Mouse (Mus musculus): ENCODE data around the gene Camta1.

The Camta1 gene

DNA sequence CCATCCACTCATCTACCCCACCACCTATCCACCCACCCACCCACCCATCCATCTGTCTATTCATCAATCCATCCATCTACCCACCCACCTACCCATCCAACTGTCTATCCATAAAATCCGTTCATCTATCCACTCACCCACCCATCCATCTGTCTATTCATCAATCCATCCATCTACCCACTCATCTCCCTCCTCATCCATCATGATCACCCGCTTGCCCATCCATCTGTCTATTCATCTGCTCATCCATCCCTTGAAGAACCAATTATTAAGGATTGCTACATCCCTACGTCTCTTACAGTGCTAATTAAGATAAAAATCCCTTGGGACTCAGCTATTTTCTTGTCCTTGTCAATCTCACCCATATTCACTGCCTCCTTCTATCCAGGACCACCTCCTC, 742.8 kb downstream of the Camta1 start:
- DNase-seq (ENCODE audit: low spot score in 2 of 2), result no peak

DNA sequence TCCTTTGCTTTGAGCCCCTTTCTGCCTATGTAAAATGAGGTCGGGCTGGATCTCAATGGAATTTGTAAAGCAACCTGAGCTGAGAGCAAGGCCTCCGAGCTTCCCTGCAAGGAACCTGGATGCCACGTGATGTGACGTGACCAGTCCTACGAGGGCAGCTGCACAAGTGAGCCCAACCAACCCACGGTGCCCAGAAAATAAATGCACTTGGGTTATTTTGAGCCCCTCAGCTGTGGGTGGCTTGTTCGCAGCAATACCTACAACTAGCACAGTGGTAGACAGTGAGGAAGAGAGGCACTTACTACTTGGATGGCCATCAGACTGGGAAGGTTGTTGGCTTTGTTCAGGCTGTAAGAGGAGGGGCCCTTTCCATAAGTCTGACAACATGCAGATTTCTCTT, 747.1 kb downstream of the Camta1 start:
- no peak for DNase-seq (ENCODE audit: low spot score in 2 of 2)

DNA sequence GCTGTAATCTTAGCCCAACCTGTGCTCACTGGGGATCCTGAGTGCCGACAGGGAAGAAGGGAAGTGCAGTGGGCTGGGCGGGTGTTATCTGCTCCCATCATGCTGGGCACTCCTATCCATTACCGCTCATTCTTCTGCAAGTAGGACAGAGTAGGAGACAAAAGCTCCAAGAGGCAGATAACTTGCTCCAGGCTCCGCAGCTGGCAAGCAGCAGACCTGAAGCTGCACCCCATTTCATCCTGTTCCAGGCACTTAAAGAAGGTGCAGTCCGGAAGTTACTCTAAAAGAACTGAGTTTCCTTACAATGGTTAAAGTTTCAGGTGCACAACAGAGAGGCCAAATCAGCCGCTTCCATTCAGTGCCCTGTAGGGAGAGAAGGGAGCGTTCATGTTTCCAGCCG, 750.5 kb downstream of the Camta1 start:
- no peak for DNase-seq (ENCODE audit: low spot score in 2 of 2)

DNA sequence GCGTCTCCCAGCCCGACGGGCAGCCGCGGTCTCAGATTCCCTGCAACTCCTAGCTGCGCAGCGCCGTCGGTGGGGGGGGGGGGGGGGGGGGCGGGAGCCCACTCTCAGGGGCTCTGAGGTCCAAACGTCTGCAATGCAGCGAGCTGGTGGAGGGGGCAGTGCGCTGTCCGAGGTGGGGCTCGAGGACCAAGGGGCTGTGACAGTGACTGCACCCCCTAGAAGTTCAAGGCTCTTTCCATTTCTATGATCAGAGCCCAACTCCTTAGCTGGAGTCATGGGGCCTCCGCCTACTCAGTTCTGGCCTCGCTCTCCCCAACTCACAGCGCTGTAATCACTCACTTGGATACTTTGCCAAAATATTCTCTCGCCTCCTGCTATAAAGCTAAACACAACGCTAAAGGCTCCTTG, 752.8 kb downstream of the Camta1 start:
- DNase-seq (ENCODE audit: low spot score in 2 of 2), result no peak

DNA sequence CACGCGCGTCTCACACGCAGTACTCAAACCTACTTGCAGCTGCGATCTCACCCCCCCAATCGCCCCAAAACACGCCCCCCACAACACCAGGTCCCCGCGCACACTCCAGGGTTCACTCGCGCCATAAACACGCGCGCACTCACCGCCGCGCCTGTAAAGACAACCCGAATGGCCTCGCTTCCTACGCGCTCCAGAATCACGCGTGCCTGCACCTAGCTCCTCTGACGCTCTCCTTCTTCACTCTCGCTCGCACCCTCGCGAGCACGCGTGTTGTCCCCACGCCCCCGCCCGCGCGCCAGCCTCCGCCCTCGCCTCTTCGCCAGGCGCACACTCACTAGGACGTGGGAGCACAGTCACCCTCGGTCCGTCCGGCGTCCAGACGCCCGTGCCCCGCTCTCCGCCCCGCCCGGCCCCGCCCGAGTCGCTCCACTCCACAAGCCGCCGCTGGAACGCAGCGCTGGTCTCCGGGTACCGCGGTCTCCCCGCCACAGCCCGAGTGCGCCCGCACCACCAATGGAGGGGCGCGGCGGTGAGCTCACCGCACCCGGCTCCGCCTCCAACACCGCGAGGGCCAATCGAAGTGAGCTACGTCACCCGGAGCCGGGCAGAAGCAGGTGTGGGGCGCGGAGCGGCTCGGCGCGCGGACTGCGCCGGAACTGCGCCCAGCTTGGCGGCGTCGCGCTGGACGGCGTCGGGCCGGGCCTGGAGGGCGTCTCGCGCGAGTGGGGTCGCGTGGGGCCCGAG, 753.5 kb downstream of the Camta1 start:
- DNase-seq (ENCODE audit: low spot score in 2 of 2), result peak; percentile 38 to 64

DNA sequence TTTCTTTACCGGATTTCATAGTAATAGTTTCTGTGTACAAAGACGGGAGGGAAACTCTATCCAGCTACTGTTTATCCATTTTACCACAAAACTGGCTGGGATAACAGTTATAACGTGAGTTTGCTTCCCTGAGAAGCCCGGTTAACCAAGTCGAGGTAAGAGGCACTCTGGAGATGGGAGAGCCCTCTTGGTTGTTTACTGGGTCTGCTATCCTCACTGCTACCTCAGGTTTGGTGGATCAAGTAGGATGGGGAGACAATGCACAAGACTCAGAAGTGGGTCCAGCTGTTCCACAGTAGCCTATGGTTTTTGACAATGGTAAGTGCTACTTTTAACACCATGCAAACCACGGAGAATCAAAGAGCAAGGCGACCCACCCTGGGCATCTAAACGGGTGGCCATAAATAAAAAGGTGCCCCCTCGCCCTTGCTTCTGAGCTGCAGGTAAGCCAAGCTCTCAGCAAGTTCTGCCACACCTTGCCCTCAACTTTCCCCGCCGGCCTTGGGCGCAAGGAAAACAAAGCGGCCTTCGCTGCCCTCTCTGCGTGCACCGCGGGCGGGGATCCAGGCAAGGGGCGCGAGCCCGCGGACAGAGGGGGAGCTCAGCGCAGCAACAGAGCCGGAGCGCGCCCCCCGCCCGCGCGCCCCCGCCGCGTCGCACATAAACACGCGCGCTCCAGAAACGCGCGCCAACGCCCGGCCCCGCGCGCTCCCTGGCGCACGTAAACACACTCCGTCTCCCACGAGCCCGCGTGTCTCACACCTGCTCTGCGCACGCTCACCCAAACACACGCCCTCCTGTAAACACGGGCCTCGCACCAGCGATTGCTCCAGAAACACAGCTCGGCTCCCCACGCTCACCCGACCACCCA, 754.3 kb downstream of the Camta1 start:
- DNase-seq (ENCODE audit: low spot score in 2 of 2), result no peak

DNA sequence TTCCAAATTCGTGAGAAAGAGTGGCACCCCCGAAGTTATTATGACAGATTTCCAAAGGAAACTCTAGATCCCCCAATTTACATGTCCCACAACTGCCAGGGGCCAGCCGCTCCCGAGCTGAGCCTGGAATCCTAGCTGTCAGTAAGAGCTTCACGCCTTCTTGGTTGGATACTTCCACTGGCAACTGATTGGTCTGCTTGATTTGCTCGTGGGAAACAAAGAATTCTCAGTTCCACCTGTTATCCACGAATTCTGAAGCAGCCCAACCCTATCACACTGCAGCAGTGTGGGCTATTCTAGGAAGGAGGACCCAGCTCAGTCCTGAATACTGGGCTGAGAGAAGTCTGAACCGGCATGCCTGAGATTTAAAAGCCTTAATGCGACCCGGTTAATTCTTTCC, 755.2 kb downstream of the Camta1 start:
- no peak for DNase-seq (ENCODE audit: low spot score in 2 of 2)

DNA sequence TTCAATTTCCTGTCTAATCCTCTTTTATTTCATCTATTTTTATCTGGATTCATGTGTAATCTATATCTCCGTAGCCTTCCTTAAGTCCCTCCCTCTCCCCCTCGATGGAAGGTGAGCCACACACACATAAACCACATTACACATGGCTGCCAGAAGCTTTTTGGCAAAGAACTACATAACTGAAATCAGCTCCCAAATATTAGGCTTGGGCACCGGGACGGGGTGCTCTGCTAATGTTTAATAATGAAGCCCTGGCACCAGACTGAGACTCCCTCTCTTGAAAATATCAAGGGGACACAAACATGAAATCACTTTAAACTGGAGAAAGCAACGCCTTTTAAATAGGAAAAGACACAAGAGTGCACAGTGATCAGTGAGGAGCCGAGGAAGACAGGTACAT, 755.8 kb downstream of the Camta1 start:
- DNase-seq (ENCODE audit: low spot score in 2 of 2), result no peak

DNA sequence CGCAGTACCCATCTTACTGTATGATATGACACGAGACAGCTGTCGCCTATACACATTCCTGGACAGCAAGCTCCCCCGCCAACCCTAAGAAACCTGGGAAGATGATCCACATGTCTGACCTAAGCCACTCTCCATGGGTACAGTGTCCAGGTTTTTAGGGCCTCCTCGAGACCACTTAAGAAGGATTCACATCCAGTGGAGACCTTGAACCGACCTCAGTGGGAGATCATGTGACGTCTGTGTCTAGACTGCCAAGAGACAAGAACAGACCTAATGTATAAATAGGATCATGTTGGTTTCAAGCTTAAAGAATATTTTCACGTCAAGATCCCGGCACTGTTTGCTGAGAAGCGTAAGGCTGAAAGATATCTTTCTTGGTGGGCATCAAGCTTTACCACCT, 757.5 kb downstream of the Camta1 start:
- no peak for DNase-seq (ENCODE audit: low spot score in 2 of 2)

DNA sequence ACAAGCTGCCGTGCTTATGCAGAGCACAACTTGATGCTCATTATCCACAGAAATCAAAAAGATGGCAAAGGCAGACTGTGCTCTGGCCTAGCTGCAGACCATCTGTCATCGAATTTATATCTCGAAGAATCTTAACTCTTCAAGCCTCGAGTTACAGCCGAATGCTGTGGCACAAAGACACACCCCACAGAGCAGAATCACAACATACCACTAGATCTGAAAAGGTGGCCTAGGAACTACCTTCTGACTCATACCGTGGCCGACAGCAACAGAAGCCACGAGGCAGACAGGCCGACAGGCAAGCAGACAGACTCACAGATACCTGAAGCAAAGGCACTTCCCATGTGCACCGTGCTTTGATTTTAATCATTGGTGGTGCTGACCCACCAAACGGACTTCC, 758.0 kb downstream of the Camta1 start:
- no peak for DNase-seq (ENCODE audit: low spot score in 2 of 2)

DNA sequence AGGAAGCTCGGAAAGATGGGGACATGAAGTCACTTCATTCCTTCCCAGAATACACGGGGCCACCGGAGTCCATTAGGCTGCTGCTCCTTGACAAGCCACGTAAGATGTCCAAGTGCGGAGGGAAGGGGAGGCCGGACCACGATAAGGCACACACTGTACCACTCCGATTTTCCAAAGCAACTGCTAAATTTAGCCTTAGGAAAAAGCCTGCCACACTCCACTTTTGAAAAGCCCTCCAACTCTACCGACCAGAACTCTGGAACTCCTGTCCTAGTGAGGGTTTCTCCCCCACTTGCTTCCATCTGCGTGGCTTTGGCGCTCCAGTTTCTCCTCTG, 764.6 kb downstream of the Camta1 start:
- no peak for DNase-seq (ENCODE audit: low spot score in 2 of 2)

DNA sequence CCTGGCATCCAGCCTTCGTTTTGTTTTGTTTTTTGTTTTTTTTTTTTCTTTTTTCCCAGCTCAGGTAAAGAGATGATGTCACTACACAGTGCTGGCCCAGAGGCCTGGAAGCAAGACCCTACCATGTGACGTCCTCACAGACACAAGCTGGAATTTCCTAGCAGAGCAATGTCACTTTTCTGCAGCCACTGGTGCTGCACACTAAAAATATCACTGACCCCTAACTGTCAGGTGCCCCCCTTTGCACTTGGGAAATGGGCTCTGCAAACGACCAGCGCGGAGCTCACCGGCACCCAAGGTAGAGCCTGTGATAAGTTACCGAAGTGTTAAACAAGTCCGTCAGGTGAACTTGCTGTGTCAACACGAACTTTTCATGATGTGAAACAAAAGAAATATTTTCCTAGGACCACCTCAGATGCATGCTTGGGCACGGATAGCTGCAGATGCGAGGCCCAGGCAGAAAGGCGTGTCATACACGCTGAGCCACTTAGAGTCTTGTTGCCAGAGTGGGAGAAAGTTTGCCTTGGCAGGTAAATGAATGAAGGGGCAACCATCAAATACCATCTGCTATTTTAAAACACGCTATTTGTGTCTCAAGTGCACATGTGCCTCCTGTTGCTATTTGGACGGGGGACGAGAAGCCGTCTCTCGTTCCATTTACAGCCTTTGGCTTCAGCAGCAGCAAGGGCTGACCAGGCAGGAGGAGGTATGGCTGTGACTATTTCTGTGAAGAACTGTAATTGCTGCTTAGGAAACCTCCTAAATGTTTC, 765.2 kb downstream of the Camta1 start:
- DNase-seq (ENCODE audit: low spot score in 2 of 2), result no peak

DNA sequence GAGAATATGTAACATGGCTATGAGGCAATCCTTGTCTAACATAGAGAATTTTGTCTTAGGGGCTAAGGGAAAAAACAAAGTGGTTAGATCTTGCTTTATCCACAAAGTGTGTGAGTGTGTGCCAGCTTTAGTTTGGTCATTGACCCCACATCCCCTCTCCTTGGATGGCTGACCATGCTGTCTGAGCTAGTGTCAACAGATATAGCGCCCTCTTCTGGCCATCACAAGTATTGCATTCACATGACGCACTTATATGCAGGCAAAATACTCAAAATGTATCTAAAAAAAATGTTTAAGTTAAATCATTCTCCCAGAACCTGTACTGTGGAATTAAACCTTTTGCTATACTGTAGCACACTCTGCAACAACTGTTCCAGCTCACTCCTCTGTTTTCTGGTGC, 766.5 kb downstream of the Camta1 start:
- peak; percentile 5 to 10 for DNase-seq (ENCODE audit: low spot score in 2 of 2)

DNA sequence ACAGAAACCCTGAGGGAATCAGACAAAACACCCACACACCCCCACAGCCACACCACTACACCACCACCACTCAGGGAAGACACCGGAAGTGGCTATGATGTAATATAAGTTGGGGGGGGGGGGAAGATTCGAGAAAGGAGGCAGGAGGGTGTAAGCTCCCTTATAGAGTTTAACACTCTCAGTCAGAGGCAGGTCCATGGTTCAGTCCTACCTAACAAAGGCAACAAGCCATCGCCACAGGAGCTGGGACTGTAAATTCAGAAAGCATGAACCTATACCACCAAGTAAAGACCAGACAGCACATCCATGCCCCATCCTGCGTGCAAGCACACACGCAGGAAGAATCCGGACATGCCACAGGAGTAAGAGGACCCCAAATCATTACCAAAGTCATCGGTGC, 772.4 kb downstream of the Camta1 start, which contains the start of gene Gm13090:
Gene Gm13090 (plus strand): TSS at position 301 of the 400 bp plus-strand sequence.
- DNase-seq (ENCODE audit: low spot score in 2 of 2), result no peak

DNA sequence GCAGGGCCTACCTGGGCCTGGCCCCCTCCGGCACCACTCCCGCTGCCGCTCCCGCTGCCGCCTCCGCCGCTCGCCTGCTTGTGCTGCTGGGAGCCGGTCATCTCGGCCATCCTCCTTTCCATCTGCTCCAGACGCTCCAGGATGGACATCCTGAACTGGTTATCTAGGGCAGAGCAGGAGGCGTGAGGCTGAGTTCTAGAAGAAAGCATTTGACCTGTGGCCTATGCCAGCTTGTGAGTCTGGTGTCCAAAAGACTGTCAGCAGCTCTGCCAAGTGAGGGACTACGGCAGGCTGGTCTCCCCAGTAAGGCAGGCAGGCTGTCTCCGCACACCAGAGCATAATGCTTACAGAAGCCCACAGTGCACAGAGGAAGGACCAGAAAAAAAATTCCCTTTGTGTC, 772.9 kb downstream of the Camta1 start:
- DNase-seq (ENCODE audit: low spot score in 2 of 2), result no peak

DNA sequence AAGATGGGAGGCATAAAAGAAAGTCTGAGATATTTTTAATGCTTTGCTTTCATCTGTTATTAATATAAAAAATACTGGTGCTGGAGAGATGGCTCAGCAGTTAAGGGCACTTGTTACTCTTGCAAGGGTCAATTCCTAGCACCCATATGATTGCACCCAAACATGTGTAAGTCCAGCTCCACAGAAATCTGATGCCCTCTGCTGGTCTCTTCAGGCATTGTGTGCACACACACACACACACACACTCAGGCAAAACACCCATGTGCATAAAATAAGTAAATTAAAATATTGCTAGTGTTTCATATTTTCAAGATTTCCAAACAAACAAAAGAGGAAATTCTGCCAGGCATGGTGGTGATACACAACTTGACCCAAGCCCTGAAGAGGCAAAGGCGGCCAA, 774.3 kb downstream of the Camta1 start:
- DNase-seq (ENCODE audit: low spot score in 2 of 2), result no peak

DNA sequence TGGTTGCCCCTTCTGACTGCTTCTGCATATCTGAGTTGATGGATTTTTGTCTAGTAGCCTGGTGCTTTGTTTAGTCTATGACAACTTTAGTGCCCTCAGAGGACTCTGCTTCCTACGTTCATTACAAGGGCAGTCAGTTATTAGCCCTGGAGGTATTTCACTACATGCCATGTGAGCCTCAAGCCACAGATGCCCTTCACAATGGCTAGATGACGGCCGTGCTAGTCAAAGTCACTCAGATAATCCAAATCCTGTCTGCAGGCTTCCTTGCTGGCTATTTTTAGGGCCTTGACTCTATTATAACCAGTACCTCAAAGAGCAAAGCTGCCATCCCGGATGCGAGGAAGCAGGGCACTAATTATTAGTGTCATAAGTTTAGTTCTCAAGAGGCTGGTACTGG, 778.6 kb downstream of the Camta1 start:
- no peak for DNase-seq (ENCODE audit: low spot score in 2 of 2)

DNA sequence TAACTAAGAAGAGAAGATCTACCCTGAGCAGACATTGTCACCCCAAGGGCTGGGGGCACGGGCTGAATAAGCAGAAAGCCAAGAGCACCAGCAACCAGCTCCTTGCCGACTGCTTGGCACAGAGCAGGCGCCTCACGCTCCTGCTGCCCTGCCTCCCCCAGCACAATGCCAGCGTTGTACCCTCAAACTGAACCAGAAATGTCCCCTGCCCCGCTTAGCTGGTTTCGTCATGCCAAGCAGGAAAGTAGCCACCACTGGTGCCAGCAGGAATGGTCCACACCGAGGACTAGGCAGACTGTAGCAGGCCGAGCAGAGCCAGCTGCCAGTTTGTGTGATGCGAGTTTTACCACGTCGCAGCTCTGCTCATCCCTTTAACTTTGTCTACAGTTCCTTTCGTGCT, 779.7 kb downstream of the Camta1 start:
- DNase-seq (ENCODE audit: low spot score in 2 of 2), result no peak

DNA sequence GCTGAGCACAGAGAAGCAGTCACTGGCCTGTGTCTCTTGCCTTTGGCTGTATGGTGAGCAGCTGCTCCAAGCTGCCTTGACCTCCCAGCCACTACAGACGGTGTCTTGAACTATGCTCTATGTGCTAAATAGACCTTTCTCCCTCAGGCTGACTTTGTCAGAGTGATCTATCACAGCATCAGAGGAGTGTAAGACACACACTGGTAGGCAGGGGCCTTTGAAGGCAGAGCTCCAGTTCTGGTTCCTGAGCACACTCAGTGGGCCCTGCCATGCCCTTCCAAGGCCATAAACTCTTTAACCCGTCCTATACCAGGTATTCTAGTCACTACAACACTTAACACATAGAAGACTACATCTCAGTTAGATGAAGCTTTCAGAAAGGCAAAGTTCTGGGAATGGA, 780.3 kb downstream of the Camta1 start:
- no peak for DNase-seq (ENCODE audit: low spot score in 2 of 2)

DNA sequence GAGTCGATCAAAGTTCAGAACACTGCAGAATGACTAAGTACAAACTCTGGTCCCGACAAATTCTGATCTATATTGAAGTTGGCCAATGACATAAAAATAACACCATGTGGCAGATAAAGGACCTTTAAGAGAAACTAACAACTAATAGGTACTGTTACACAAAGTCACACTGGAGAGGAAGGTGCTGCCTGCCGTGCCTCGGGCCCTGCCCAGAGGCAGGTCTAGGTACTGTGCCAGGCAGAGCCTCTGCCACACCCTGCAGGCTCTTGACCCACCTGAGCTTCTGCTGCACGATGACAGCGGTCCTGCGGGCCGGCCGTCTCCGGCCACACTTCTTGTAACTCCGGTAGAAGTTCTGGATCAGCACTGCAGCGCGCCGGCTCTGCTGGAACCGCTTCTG, 786.9 kb downstream of the Camta1 start:
- DNase-seq (ENCODE audit: low spot score in 2 of 2), result no peak

DNA sequence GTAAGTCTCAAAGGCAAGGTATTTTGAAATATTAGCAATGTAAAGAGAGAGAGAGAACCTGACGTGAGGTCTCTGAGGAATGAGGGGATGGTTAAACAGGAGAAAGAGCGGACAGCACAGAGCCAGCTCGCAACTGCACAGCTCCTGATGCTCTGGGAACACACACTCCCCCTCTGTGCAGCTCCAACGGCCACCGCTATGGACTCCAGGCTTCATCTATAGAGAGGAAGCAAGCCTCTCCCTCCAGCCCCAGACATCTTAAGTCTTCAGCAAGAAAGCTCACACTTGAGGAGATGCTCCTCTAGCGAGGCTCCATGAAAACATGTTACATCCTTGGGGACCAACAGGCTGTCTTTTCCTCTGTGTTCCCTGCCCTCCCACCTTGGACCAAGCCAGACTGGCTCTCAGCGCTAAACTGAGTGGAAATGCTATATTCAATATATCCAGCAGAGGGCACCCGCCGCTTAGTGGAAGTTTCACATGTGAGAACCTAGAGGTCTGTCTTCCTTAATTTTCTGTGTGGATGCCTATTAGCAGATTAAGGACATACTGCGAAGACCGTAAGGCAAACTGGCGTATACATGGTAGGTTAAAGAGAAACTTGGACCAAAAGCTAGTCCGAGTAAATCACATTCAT, 788.5 kb downstream of the Camta1 start:
- peak; percentile 42 to 58 for DNase-seq (ENCODE audit: low spot score in 2 of 2)

DNA sequence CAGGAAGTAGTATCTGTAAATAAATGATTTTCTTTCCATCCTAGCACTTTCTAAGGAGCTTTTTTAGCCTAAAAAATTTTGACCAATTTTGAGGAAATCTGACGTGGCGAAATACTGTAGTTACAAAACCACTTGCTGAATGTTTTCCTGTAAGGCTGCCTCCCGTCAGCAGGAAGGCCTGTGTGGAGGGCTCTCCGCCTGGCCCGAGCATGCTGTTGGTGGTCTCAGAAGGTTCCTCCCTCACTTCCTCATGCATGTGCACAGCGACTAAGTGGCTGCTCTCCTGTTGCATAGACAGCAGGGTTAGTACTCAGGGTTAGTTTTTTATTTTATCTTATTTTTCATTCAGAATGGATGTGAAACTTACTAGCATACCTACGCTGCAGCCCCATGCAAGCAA, 790.7 kb downstream of the Camta1 start:
- no peak for DNase-seq (ENCODE audit: low spot score in 2 of 2)

All from natural killer cell, adult 2 months (primary cell).